Mouse (Mus musculus): ENCODE data around the gene Trir.

The Trir gene

DNA sequence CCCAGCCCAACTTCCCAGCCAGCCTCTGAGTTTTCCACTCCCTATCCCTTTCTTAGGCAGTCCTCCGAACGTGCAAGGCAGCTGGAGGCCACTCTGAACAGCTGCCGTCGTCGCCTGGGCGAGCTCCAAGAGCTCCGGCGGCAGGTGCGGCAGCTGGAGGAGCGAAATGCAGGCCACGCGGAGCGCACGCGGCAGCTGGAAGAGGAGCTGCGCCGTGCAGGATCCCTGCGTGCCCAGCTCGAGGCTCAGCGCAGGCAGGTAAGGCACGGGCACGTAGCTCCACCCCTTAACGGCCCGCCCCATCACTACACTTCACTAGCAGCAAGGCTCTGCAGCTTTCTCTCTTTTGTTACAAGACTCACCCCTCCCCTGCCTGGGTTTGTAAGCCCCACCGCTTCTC lies 30.9 kb upstream of the Trir start:
- DNase-seq = no peak

DNA sequence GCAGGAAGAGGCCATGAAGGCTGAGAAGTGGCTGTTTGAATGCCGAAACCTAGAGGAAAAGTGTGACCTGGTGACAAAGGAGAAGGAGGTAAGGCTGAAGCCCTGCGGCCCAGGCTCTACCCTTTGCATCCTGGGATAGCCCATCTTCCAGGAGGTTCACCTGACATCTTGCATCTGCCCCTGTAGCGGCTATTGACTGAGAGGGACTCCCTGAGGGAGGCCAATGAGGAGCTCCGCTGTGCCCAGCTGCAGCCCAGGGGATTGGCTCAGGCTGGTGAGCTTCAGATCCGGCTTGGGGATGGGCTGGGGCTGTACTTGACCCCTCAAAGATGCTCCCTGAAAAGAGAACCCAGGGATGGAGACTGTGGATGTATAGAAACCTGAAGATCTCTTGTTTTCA lies 29.6 kb upstream of the Trir start:
- no peak for DNase-seq

DNA sequence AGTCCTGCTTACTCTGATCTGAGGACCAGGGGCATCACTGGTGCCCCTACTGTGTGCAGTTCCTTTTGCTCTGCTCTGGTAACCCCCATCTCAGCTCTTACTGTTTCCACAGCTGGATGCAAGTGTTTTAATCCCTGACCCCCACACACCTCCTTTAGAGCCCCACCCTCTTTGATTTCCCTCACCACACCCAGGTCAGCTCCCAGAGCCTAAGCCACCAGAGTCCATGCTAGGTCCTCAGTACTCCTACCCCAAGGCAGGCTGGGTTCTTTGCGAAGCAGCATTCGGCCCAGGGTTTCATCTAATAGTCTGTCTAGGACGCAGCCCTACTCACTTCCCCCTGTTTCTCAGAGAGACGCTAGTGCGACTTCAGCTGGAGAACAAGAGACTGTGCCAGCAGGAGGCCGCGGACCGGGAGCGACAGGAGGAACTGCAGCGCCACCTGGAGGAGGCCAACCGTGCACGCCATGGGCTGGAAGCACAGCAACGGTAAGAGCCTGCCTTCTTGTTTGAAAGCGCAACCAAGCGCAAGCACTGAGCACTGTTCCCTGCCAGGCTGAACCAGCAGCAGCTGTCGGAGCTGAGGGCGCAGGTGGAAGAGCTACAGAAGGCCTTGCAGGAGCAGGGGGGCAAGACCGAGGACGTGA lies 28.9 kb upstream of the Trir start:
- DNase-seq = peak; percentile 87 to 91

DNA sequence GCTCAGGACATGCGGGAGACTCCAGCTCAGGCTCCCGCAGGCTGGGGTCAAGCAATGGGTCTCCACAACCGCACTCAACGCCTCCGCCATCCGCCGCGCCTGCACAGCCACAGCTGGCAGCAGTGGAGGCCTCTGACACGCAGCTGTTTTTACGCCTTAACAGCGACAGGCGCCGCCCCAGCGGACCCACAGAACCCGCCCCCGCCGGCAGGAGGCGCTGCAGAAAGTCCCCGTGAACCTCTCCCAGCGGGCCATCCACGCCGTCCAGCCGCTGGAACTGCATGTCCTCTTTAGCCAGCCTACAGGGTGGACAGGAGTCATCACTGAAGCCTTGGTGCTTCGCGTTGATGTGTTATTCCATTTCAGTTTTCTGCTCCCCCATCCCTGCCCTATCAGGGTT lies 18.9 kb upstream of the Trir start:
- DNase-seq = peak in 1 of 2 experiments; percentile 47

DNA sequence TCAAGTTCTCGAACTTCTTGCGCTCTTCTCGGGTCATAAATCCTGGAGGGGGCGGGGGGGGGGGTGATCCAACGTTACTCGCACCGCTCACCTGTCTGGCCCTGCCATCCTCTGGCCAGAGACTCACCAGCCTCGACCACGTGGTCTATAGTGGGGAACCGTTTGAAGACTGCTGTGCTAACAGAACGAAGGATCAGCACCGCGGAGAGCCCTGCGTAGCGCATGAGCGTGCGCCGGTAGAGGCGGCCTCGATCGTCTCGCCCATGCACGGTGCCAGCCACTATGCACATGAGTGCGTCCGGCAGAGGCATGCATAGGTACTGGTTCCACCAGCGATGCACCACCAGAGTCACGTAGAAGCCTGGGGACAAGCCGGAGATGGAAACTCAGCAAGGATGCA lies 15.4 kb upstream of the Trir start:
- DNase-seq = no peak

DNA sequence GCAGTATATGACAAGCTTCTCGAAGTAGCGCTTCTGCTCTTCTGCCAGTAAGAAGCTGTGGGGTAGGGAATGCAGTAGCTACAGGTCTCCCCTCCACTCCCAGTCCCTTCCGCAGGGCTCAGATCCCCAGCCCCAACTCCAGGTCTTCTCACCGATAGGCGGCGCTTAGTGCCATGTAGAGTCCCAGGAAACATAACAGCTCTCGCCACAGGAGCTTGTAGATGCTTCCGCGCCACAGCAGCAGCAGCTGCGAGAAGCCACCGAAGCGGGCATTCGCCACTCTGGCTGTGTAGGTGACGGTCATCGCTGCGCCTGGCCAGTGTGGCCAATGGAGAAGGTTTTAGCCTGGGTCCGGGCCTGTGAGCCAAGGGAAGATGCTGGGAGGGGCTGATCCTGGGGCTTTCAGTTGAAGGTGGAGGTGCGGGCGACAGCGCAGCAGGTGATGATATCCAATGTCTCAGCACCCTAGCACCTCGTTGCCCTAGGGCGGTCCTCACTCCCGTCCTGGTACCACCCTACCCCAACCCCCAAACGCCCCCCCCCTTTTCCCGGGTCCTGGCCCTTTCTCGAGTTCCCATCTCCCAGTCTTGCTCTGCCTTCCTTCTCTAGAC lies 13.3 kb upstream of the Trir start:
- peak; percentile 74 to 80 for DNase-seq

DNA sequence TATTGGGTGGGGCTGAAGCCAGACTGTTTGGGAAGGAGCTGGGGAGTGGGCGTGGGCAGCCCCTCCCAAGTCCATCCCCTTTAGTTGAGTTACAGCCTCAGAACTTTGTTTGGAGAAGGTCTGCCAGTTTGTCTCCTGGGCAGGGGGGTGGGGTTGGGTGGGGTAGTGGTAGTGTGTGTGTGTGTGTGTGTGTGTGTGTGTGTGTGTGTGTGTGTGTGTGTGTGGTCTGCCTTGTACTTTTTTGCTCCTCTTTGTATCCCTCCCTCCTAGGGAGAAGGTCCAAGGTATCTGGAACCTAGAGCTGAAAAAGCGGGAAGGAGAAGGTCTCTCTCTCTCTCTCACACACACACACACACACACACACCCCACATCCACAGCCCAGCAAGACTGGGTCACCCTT lies 12.2 kb upstream of the Trir start, which contains the start of gene Best2:
Best2 (minus strand) TSS at position 101 of the 400 bp plus-strand sequence.
- DNase-seq = no peak

DNA sequence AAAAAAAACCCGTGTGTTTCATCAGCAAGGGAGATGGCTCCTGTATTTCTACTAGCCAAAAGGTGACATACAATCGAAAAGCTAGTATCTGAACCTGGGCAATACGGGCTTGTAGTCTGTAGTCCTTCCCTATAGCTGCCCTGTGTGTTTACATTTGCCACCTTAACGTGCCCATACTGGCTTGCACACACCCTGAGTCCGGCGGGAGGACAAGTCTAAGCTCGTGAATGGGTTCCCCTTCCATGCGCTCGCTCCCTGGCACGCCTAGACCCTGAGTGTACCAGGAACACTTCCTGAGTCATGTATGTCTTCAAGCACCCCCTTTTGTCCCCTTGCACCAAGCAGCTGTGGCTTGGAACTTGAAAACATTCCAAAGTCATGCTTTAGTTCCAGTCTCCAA lies 9.9 kb upstream of the Trir start:
- DNase-seq = no peak

DNA sequence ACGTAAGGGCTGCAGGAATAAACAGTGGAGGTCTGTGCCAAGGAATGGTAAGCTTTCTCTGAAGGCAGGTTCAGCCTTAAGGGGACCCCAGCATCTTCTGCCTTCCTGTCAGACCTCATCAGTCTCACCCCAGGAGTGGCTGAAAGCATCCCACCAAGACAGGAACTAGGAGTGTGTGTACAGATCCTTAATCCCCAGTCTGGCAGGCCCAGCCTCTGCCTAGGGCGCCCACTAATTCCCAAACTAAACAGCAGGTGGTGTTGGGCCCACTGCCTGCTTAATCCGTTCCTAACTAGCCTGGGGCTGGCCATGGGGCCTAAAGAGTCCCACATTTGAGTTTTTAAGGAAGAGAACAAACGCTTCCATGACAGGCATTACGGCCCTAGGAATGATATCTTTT lies 9.4 kb upstream of the Trir start:
- DNase-seq = no peak

DNA sequence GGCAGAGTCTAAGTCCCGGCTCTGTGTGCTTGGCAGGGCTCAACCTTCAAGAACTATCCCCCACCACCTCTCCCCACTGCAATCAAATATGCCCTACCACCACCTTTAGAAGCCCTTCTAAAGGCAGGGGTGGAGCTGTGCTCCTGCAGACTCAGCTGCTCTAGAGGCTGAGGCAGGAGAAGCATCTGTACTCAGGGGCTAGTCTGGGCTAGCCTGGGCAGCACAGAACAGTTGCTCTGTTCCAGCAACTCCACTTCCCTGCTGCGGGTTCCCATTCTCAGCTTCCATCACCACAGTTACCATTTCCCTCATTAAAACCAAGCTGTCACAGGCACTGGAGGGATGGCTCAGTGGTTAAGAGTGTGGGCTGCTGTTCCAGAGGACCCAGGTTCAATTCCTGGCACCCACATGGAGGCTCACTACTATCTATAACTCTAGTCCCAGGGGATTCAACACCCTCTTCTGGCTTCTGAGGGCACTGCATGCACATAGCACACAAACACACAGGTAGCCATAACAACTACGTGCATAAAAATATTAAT lies 5.0 kb upstream of the Trir start:
- DNase-seq = no peak

DNA sequence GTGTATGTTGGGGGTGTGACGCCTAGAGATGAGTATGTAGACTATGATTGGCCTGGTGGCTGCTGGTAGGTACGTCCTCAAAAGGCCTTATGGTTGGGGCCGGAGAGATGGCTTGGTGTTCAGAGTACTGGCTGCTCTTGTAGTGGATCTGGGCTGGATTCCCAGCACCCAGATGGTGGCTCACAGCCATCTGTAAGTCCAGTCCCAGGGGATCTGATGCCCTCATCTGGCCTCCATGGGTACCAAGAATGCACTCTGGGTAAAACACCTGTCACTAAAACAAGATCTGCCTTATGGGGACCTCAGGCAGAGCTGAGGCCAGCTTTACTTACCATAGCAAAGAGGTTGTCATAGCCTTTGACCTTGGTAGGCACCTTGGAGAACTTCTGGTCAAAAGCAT lies 2.8 kb upstream of the Trir start:
- DNase-seq = no peak

DNA sequence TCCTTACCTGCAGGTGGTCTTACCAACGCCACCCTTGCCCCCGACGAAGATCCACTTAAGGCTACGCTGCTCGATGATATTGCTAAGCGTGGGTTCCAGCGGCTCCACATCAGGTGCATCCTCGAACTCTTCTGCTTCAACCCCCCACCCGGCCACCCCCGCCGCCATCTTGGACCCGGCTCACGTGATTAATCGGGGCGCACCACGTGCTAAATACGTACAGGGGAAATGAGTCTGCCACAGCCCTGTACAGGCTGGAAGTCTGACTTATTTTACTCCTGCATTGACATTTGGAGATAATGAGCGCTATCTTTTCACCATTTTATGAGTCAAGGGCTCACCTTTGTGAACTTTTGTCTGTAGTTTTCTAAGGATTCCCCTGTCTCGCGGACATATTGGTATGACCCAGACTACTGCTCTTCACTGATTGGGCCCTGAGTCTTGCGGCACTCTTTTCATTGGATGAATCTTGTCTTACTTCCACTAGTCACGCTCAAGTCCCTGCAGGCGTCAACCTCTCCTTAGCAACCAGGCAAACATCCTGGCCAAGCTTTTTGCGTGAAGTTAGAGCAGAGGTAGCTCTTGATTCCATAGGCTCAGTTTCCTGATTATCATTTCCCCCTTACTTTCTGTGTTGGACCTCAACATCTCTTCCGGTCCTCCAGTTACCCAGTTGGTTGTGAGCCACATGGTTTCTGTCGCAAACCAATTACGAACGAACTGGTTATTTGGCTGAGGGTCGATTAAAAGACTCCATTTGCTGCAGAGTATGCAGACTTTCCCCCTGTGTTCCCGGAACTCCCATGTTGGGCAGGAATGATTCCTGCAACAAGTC lies 1.3 kb upstream of the Trir start, which contains the start of gene Asna1:
Asna1 (minus strand) TSS at position 184 of the 835 bp plus-strand sequence.
- DNase-seq = peak; percentile 86 to 90

DNA sequence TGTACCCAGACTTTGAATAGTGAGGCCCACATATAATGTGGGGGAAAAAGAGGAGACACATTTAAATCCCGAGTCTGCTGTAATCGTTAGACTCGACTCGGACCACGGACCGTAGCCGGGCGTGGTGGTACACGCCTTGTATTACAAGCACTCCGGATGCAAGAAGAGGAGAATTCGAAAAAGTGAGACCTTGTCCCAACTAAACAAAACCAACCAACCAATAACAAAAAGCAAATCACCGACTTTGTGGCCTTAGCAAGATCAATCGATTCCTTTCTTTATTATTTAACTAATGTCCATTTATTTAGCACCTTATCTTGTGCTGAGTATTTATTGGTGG lies 863 bp downstream of the Trir start:
- DNase-seq = no peak

DNA sequence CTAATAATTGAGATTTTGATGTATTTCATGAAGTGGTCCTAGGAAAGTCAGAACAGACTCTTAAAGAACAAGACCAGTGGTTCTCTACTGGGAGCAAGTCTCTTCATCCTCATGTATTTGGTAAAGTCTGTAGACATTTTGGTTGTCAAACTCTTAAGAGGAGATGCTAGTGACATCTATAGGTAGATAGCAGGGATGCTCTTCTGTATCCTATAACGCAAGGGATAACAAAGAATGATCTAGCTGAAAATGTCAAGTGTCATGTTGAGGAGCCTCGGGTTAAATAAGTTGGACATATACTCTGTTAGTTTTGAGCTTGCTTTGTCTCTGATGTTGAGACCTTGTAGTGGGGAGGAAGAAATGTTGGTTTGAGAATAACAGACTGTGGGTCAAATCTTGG lies 1.3 kb downstream of the Trir start:
- DNase-seq = no peak

DNA sequence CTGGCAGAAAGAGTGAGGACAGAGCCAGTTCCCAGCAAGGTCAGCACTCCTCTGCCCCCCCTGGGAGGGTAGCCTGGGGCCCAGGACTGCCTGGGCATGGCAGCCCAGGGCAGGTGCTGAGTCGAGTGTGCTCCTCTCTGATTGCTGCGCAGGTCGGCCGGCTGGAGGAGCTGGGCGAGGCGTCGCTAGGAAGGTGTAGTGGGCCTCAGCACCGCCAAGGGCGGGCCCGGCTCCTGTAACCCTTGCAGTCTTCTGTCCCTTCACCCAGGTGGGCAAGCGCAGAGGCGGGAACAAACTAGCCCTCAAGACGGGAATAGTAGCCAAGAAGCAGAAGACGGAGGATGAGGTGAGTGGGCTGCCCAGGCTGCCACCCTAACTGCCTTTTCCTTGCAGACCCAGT lies 2.6 kb downstream of the Trir start:
- no peak for DNase-seq

DNA sequence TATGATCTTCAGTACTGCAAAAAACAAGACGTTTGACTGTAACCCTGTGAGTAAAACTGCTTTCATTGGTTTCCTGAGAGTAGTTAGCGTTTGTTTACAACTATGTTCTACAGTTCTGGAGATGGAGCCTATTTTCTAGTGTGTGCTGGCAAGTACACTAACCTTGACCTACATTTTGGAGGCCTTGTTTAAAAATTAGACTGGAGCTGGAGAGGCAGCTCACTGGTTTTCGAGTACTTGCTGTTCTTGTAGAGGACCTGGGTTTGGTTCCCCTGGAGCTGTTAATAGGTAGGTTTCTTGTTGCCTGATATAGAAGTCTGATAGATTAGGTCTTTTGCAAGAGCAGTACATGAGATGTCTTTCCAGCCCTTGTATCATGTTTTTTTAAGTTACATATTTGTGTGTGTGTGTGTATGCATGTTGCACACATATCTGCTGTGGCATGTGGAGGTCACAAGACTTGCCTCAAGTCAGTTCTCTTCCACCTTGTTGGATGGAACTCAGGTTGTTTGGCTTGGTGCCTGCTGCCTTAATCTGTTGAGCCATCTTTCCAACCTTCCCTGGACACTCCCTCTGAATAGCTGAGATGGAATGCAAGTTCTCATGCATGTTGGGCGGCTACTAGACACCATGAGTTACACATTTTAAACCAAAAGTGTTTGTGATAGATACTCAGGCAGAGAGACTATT lies 6.1 kb downstream of the Trir start:
- no peak for DNase-seq

DNA sequence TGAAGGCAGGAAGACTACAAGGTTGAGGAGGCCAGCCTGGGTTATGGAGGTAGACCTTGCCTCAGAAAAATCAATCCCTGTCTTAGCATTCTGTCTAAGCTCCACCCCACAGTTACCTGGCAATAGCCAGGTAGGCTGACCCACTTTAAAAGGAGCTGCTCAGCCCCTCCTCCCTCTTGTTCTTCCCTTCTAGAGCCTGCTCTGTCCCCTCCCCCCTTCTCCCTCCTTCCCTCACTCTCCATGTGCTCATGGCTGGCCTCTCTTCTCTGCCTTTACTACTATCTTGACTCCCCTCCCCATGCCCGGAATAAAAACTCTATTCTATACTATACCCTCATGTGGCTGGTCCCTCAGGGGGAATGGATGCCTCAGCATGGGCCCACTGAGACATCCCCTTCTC lies 7.2 kb downstream of the Trir start:
- peak; percentile 35 to 69 for DNase-seq

DNA sequence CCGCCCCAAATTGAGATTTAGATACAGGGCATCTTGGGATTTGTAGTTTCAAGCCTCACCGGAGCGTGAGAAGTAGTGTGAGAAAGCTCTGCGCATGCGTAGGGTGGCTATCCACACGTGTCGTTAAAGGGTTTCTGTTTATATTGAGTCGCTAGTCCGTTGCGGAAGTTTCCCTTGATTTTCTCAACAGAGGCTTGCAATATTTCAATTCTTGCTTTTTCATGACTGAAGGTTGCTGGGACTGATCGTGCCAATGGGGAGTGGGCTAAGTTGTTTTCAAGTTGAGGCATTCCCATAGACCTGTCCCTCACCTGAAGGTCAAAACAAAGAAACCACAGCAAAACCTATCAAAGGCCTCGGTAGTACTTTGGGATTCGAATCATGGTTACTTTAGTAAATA lies 8.1 kb downstream of the Trir start:
- DNase-seq = peak; percentile 79 to 83

DNA sequence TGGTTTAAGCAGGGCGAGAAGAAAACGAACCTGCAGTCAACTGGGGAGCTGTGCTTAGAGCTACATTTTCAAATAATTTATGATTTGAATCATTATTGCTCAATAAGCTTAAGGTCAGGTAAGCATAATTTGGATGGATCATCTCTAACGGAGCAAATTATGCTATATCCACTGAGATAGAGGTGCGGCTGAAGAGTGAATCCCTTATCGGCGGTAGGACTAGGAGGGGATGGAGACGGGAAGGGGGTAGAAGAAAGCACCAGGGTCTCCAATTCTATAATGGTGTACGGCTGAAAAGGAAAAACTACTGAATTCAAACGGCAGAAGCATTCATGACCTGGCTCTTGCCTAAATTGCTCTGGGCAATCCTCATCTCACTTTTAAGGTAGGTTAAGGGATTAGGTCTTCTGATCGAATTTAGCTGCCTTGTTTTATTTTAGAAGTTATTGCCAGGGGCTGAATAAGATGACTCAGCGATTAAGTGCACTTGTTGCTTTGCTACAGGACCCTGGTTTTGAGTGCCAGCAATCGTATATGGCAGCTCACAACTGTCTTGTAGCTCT lies 8.6 kb downstream of the Trir start:
- DNase-seq = no peak

DNA sequence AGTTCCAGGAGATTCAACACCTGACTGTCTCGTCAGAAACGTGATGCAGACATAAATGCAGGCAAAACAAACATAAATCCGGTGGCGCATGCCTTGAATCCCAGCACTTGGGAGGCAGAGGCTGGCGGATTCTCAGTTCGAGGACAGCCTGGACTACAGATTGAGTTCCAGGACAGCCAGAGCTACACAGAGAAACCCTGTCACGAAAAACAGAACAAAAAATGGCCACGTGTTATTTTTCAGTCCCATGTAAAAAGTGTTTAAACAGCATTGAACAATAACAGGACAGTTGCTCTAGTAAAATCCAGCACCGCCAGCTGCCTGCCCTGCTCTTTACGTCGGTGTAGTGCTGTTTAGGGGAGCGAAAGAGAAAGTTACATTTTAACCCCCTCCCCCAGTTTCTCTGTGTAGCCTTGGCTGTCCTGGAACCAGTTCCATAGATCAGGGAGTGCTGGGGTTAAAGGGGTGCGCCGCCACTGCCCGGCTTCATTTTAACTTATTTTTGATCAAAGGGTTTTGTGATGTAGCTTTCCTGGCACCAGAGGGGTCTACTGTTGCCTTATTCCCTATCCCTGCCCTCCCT lies 9.2 kb downstream of the Trir start:
- DNase-seq = no peak

DNA sequence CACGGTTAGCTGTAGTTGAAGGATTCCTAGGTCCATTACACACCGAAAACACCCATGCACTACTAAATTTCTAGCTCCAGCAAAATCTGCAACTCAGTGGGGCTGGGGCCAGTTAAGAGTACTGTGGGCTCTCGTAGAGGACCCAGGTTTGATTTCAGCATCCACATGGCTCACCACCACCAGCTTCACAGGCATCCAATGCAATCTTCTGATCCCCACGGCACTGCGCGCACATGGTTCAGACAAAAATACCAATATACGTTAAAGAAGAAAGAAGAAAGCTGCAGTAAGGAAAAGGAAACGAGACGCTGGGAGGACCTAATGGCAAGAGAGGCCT lies 9.7 kb downstream of the Trir start:
- DNase-seq = no peak

DNA sequence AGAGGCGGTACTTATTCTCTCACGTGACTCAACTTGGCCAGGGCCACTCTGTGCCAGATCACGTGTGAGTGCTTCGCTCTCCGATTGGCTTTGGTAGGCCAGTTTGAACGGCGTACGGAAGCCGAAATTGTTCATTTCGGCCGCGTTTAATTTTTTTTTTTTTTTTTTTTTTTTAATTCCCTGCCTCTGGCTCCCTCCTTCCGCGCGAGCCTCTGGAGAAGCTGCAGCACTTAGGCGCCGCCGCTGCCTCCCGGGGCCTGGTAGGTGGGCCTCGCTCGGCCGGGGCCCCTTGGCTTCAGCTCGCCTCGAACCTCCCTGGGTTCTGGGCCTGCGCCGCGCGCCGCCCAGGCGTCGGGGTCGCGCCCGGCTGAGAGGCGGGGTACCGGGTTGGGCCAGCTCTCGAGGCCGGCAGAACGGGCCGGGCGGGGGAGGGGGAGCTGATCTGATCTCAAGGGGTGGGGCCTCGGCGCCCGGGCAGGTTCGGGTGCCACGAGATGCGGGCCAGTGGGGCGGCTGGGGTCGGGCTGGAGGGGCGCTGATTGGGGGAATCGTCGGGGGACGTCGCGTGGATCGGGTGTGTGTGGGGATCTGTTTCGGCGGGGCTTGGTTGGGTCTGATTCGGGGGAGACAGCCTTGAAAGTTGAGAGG lies 10.2 kb downstream of the Trir start, which contains the start of gene Tnpo2:
Tnpo2 (plus strand) TSS at position 198 of the 648 bp plus-strand sequence.
- peak; percentile 94 to 96 for DNase-seq

Data from lung, adult 18-20 months (tissue).